Mouse (Mus musculus) adrenal gland, adult 2 months (tissue): Measurements from ENCODE around the gene Eif3d. TPM values are rescaled to one million over a fixed set of nuclear protein-coding genes. Genes with fewer than 3 reads are reported as not detected.
A peak's percentile ranks its signal among the peaks of the same experiment; 100 is the strongest.

ENCODE experiments used
- DNase-seq: peaks from one replicate; pipeline ENCODE4 v3.0.0; 2021
- polyA plus RNA-seq: library from polyadenylated mRNA; depleted of rRNA; stranded (reverse); fragments of >200 nt; gene quantifications from 2 replicates; pipeline ENCODE4 v1.2.3, GENCODE M21; 2012; rRNA removed
- total RNA-seq, 2 experiments: library from RNA; stranded (reverse); gene quantifications; 2 replicates each; pipeline ENCODE4 v1.2.3; 2021

Gene Eif3d
- total and polyA plus RNA-seq, 3 experiments = 149 to 195 (median 190) TPM

- peak; percentile 42 for DNase-seq
Observed at GRCm38 (mm10) chr15:77920511-77921462, 49.8 kb downstream of the Eif3d start.

- DNase-seq = peak; percentile 20
Observed at GRCm38 (mm10) chr15:77919441-77919840, 51.2 kb downstream of the Eif3d start.

GRCm38 (mm10) chr15:77916851-77917544, 53.6 kb downstream of the Eif3d start:
- peak; percentile 92 for DNase-seq

DNA sequence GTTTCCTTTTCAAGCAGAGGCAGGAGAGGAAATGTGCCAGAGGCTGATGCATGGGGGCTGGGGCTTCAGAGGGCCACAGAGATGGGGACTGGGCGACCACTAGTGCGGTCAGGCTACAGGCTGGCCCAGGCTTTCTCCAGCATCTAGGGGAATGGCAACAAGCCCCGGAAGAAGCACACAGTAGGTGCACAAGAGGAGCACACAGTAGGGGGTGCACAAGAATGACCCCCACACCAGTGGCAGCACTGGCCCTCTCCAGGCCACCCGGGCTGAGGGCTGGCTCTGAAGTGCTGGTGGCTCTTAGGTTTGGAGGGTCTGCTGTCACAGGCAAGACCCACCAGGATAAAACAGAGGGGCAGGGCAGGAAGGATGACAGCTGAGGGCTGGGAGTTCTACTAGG, 55.3 kb downstream of the Eif3d start:
- no peak for DNase-seq

DNA sequence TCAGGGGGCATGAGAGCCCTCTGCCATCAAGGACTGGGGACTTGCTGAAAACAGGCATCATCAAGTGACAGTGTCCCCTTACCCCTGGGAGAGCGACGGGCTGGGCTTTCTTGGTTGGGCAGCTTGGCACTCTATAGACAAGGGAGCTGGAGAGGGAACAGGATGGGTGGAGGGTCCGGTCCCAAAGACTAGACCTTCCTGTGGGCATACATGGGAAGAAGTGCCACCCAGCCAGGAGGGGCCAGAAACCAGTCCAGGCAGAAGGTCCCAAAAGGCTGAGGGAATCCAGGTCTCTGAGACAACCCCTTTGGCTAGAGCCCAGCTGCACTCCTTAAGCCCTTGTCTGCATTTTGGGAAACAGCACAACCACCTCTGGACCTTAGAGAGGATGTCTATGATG, 56.1 kb downstream of the Eif3d start:
- DNase-seq = peak; percentile 16

DNA sequence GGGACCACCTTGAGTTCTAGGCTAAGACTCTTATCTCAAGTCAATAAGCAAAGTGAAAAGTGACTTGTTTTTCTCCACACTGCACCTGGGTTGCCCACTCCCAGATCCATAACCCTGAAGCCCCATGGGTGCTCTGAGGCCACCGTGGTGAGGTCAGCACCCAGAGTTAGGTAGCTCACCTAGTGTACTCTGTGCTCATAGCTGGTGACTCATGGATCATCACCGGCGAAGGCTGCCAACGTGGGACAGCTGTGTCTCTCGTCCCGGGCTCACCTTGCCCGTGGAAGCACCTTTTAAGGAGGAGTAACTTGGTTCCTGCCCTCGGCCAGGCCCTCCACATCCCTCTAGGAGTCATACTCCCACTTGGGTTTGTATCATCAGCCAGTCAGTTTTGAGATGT, 57.6 kb downstream of the Eif3d start:
- peak; percentile 64 for DNase-seq

DNA sequence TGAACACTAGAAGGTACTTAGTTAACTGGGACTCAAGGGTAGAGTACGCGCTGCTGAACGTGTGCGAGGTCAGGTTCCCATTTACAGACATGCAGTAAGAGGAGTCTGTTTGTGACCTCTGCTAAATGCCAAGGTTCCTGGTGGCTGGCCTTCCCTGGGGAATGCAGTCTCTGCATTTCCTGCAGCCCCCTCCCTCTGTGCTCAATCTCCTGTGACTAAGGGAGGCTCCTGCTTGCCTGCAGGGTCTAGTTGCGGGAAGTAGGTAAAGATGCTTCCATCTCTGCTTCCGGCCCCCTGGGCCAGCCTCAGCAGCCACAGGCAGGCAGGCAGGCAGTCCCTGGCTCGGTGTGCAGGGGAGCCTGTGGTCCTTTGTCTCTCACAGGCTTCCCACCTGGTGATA, 58.0 kb downstream of the Eif3d start:
- peak; percentile 82 for DNase-seq

DNA sequence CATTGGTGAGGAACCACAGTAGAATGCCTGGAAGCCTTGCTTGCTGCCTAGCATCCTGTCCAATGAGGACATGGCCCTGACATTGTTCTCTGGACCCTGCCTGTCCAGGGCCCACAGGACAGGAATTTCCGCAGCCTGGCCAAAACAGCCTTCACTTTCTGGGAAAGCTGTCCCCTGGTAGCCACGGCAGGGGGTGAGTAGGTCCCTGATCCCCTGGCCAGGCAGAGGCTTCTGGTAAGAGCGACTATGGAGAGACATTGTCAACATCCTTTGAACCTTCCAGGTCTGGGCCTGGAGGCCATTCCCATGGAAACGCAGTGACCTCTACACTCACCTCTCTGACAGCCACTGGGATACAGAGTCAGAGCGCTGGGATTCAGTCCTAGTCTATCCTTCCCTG, 58.6 kb downstream of the Eif3d start:
- peak; percentile 66 for DNase-seq

GRCm38 (mm10) chr15:77911065-77911464, 59.5 kb downstream of the Eif3d start:
- DNase-seq = peak; percentile 72

Other genes starting within 250 kb of the Eif3d start
- 1 to 10 TPM in 1 of 2 experiments, under 1 TPM in 1; 0.58 to 1.5 TPM for gene Apol9b, start 241.8 kb downstream of the Eif3d start, total RNA-seq
- 1.5 and 3.2 TPM in 2 replicates for gene Apol9b, start 241.8 kb downstream of the Eif3d start, polyA plus RNA-seq
- gene Apol8, start 213.8 kb downstream of the Eif3d start, total RNA-seq = not detected
- not detected in 2 replicates for gene Apol8, start 213.8 kb downstream of the Eif3d start, polyA plus RNA-seq
- 100 to 1,000 TPM; 280 to 306 TPM for gene Myh9, start 128.6 kb downstream of the Eif3d start, total RNA-seq
- gene Myh9, start 128.6 kb downstream of the Eif3d start, polyA plus RNA-seq = 45.4 and 51.9 TPM in 2 replicates
- gene Txn2, start 41.8 kb downstream of the Eif3d start, total RNA-seq = 100 to 1,000 TPM; 538 to 652 TPM
- 1,033 and 1,131 TPM in 2 replicates for gene Txn2, start 41.8 kb downstream of the Eif3d start, polyA plus RNA-seq
- gene Foxred2, start 14.1 kb downstream of the Eif3d start, total RNA-seq = 1 to 10 TPM; 2.4 to 2.9 TPM
- gene Foxred2, start 14.1 kb downstream of the Eif3d start, polyA plus RNA-seq = 3.5 and 4.5 TPM in 2 replicates
- gene Cacng2, start 149.2 kb upstream of the Eif3d start, total RNA-seq = under 1 TPM; 0.32 to 0.45 TPM
- gene Cacng2, start 149.2 kb upstream of the Eif3d start, polyA plus RNA-seq = 0.19 and 0.36 TPM in 2 replicates
- 10 to 100 TPM; 10.4 to 16.4 TPM for gene Ift27, start 203.3 kb upstream of the Eif3d start, total RNA-seq
- gene Ift27, start 203.3 kb upstream of the Eif3d start, polyA plus RNA-seq = 50.0 and 65.5 TPM in 2 replicates
- not detected for gene Pvalb, start 235.6 kb upstream of the Eif3d start, total RNA-seq
- not detected in 2 replicates for gene Pvalb, start 235.6 kb upstream of the Eif3d start, polyA plus RNA-seq